Mouse (Mus musculus) R1 (cell line): Measurements from ENCODE around the gene Gosr1.
"Not testable (repeated sequence)": the region's sequence is repeated elsewhere in the genome, so short reads cannot be mapped to it uniquely, and the experiment has no call there.

Experiments used
- DNase-seq: peaks from one replicate; pipeline ENCODE4 v3.0.0-alpha.2; 2018; ENCODE audit warnings: low read depth, low spot score

The Gosr1 gene

GRCm38 (mm10) chr11:76763053-76763740 is at the start of gene Gosr1:
Gene Gosr1, minus strand, starts transcription at chr11:76763579.
- DNase-seq: peak; percentile 98

- DNase-seq: no peak
Observed at GRCm38 (mm10) chr11:76810706-76811495, 47.5 kb upstream of the Gosr1 start.

GRCm38 (mm10) chr11:76809450-76809849 is 46.1 kb upstream of the Gosr1 start:
- DNase-seq: no peak

GRCm38 (mm10) chr11:76808550-76808949 is 45.2 kb upstream of the Gosr1 start:
- no peak for DNase-seq

- no peak for DNase-seq
Observed at GRCm38 (mm10) chr11:76807007-76807679, 43.8 kb upstream of the Gosr1 start.

GRCm38 (mm10) chr11:76806026-76806425 is 42.6 kb upstream of the Gosr1 start:
- DNase-seq: no peak

GRCm38 (mm10) chr11:76805072-76805471 is 41.7 kb upstream of the Gosr1 start:
- not testable (repeated sequence) for DNase-seq

GRCm38 (mm10) chr11:76803266-76803665 is 39.9 kb upstream of the Gosr1 start:
- no peak for DNase-seq

GRCm38 (mm10) chr11:76797236-76797635 is 33.9 kb upstream of the Gosr1 start:
- no peak for DNase-seq

GRCm38 (mm10) chr11:76795326-76795725 is 31.9 kb upstream of the Gosr1 start:
- peak; percentile 45 for DNase-seq

GRCm38 (mm10) chr11:76791331-76791730 is 28.0 kb upstream of the Gosr1 start:
- no peak for DNase-seq

GRCm38 (mm10) chr11:76789252-76789651 is 25.9 kb upstream of the Gosr1 start:
- peak; percentile 72 for DNase-seq

- DNase-seq: no peak
Observed at GRCm38 (mm10) chr11:76775533-76775932, 12.2 kb upstream of the Gosr1 start.

- DNase-seq: no peak
Observed at GRCm38 (mm10) chr11:76773811-76774210, 10.4 kb upstream of the Gosr1 start.

GRCm38 (mm10) chr11:76770566-76770965 is 7.2 kb upstream of the Gosr1 start:
- DNase-seq: no peak

GRCm38 (mm10) chr11:76763741-76764122 is 353 bp upstream of the Gosr1 start:
- no peak for DNase-seq

- DNase-seq: no peak
Observed at GRCm38 (mm10) chr11:76752276-76752675, 11.1 kb downstream of the Gosr1 start.

- DNase-seq: no peak
Observed at GRCm38 (mm10) chr11:76748819-76749218, 14.6 kb downstream of the Gosr1 start.

- DNase-seq: no peak
Observed at GRCm38 (mm10) chr11:76745921-76746320, 17.5 kb downstream of the Gosr1 start.

GRCm38 (mm10) chr11:76744550-76744949 is 18.8 kb downstream of the Gosr1 start:
- no peak for DNase-seq

- no peak for DNase-seq
Observed at GRCm38 (mm10) chr11:76742511-76742910, 20.9 kb downstream of the Gosr1 start.

- DNase-seq: peak; percentile 68
Observed at GRCm38 (mm10) chr11:76739125-76739524, 24.3 kb downstream of the Gosr1 start.
